Mouse (Mus musculus): Measurements from ENCODE around the gene Hpf1. TPM values are rescaled to one million over a fixed set of nuclear protein-coding genes. Genes with fewer than 3 reads are reported as not detected.

Hpf1 gene
- polyA plus RNA-seq, 1 experiment: 29.0 TPM

- Histone ChIP-seq H3K4me3 (ENCODE audit: insufficient read depth, low read depth, low read length) (no peak overlapping the region), H3K27ac (replicated peaks; ENCODE audit: low read depth, low read length) (no peak overlapping the region), H3K4me1 (ENCODE audit: control insufficient read depth, insufficient read depth, insufficient read length, low read length) (no peaks in the 10 kb centered on the region)
Observed at GRCm38 (mm10) chr8:60878617-60879016, 11.6 kb upstream of the Hpf1 start.

DNA sequence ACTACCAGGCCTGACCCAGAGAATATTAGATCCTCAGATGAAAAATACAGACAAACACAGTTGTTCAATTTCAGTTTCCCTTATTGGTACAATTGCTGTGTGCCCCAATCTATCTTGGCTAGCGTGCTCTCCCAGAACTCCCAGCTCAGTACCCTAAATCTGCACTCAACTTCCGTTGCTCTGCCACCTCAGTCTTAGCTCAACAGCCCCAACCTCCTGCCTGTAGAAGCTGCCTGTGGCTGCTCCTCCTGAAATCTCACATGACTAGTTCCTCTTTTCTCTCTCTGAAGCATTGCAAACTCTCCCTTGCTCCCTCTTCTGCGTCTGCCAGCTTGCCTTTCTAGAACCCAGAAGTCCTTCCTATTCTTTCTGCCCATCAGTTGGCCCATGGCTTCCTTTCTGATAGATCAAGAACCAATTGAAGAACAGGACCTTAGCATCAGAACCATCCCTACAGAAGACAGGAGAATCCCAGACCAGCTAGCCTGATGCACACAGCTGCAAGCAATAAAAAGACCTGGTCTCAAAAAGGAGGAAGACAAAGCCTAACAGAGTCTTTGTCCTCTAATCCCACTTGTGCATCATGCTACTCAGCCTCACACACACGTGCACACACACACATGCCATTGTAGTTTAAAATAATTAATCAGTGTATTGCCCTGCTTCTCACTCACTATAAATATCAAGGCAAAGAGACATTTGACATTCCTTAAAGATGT lies 6.6 kb upstream of the Hpf1 start:
- Histone ChIP-seq H3K27ac (replicated peaks; ENCODE audit: low read depth, low read length) (no peak overlapping the region), H3K4me1 (ENCODE audit: control insufficient read depth, insufficient read depth, insufficient read length, low read length) (no peaks in the 10 kb centered on the region), H3K4me3 (ENCODE audit: insufficient read depth, low read depth, low read length) (no peak overlapping the region)

DNA sequence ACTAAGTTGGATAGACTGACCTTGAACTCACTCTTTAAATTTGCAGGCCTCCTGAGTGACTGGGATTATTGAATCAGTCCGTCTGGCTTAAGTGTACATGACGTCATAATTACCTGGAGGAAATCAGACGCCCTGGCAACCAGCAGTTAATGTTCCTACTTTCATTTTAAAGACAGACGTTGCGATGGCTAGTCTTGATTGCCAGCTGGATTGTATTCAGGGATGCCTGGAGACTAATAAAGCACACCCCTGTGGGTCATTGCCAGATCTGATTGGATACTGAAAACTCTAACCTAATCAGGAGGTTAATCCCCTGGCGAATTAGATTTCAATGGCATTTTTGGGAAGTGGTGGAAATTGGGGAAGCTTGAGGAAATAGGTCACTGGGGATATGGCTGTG lies 3.5 kb upstream of the Hpf1 start:
- H3K4me1 ChIP-seq (ENCODE audit: control insufficient read depth, insufficient read depth, insufficient read length, low read length): peaks cover 3% of the 10 kb centered on the region; the same call in 1 of the 2 replicates
- H3K4me3 ChIP-seq (ENCODE audit: insufficient read depth, low read depth, low read length): no peak overlapping the region
- H3K27ac ChIP-seq (replicated peaks; ENCODE audit: low read depth, low read length): no peak overlapping the region

DNA sequence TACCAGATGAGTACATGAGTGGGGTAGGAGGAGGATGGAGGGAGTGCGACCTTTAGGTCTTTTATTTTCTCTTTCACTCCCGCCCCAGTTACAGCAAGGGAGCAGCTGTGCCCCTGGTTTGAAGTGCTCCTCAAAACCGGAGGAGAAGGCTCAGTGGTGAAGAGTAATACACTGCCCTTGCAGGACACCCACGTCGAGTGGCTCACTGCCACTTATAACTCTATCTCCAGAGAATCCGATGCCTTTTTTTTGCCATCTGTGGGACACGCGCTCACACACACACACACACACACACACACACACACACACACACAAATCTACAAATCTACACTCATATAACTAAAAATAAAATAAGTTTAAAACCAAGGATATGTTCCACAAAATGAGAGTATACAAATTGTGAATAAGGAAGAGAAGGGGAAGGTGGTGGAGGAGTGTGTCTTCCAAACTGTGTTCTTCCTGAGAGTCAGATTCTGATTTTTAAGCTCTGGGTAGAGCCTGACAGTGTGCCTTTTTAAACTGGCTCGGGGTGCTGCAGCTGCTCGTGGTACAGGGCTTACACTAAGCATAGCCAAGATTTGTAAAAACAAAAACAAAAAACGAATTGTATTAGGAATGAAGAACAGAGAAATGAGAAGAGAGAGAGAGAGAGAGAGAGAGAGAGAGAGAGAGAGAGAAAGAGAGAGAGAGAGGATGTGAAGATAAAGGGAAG lies 931 bp upstream of the Hpf1 start:
- Histone ChIP-seq H3K4me3 (ENCODE audit: insufficient read depth, low read depth, low read length) (no peak overlapping the region), H3K27ac (replicated peaks; ENCODE audit: low read depth, low read length) (no peak overlapping the region), H3K4me1 (ENCODE audit: control insufficient read depth, insufficient read depth, insufficient read length, low read length) (peaks cover 3% of the 10 kb centered on the region; the same call in 1 of the 2 replicates)

- Histone ChIP-seq H3K27ac (replicated peaks; ENCODE audit: low read depth, low read length) (no peak overlapping the region), H3K4me1 (ENCODE audit: control insufficient read depth, insufficient read depth, insufficient read length, low read length) (peaks cover 3% of the 10 kb centered on the region; the same call in 1 of the 2 replicates), H3K4me3 (ENCODE audit: insufficient read depth, low read depth, low read length) (peak overlapping the region; percentile 92)
Observed at GRCm38 (mm10) chr8:60890520-60890874, 279 bp downstream of the Hpf1 start.

DNA sequence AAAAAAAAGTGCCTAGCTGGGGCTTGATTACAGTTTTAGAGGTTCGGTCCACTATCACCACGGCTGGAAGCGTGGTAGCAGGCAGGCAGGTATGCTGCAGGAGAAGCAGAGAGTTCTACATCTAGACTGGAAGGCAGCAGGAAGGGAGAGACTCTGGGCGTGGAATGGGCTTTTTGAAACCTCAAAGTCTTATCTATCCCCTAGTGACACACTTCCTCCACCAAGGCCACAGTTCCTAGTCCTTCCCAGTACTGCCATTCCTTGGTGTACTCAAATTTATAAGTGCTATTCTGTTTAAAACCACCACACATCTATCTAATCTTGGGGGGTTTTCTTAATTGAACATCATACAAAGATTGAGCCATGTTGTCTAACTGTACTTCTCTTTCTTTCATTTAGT lies 1.5 kb downstream of the Hpf1 start:
- no peak overlapping the region for H3K4me3 ChIP-seq (ENCODE audit: insufficient read depth, low read depth, low read length)
- no peak overlapping the region for H3K27ac ChIP-seq (replicated peaks; ENCODE audit: low read depth, low read length)
- peaks cover 3% of the 10 kb centered on the region; the same call in 1 of the 2 replicates for H3K4me1 ChIP-seq (ENCODE audit: control insufficient read depth, insufficient read depth, insufficient read length, low read length)

- Histone ChIP-seq H3K4me1 (ENCODE audit: control insufficient read depth, insufficient read depth, insufficient read length, low read length) (peaks cover 3% of the 10 kb centered on the region; the same call in 1 of the 2 replicates), H3K4me3 (ENCODE audit: insufficient read depth, low read depth, low read length) (no peak overlapping the region), H3K27ac (replicated peaks; ENCODE audit: low read depth, low read length) (no peak overlapping the region)
Observed at GRCm38 (mm10) chr8:60895878-60896277, 5.7 kb downstream of the Hpf1 start.

DNA sequence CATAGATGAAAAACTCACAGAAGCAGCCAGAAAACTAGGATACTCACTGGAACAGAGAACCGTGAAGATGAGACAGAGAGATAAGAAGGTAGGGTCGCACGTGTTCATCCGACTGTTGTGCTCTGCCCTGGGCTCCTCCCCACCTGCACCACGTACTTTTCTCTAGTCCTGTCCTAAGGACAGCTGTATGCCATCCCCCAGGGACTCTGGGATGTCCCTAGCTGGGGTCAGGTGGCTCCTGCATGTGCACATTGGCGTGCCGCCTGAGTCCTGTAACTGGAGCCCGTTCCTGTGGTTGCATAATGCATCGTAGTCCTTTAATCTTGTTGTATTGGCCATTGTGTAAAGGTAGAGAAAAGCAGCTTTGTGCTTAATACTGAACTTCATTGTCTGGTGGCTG lies 9.9 kb downstream of the Hpf1 start:
- H3K4me3 ChIP-seq (ENCODE audit: insufficient read depth, low read depth, low read length): no peak overlapping the region
- H3K27ac ChIP-seq (replicated peaks; ENCODE audit: low read depth, low read length): no peak overlapping the region
- H3K4me1 ChIP-seq (ENCODE audit: control insufficient read depth, insufficient read depth, insufficient read length, low read length): no peaks in the 10 kb centered on the region

DNA sequence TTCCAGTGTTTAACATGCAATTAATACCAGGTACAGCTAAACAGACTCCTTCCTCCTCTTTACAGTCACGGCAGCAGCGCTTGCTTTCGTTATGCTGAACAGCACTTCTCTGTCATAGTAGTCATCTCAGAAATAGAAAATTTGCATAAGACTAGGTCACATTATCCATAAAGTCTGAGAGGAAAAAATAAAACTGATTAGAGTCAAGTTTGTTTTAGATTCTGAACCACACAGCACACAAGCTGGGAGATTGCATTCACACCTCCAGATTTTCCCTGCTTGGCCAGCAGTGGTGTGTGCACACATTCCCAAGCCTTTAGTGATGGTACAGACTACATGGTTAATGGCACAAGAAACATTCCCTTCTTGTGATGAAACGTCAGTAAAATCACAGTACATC lies 21.9 kb downstream of the Hpf1 start:
- no peak overlapping the region for H3K4me3 ChIP-seq (ENCODE audit: insufficient read depth, low read depth, low read length)

GRCm38 (mm10) chr8:60912554-60912953 lies 22.3 kb downstream of the Hpf1 start:
- Histone ChIP-seq H3K27ac (replicated peaks; ENCODE audit: low read depth, low read length) (no peak overlapping the region), H3K4me1 (ENCODE audit: control insufficient read depth, insufficient read depth, insufficient read length, low read length) (no peaks in the 10 kb centered on the region), H3K4me3 (ENCODE audit: insufficient read depth, low read depth, low read length) (no peak overlapping the region)

More for the DNA sequence above, 21.9 kb downstream of the Hpf1 start:
- Histone ChIP-seq H3K27ac (replicated peaks; ENCODE audit: low read depth, low read length) (no peak overlapping the region), H3K4me1 (ENCODE audit: control insufficient read depth, insufficient read depth, insufficient read length, low read length) (no peaks in the 10 kb centered on the region)

- Histone ChIP-seq H3K4me3 (ENCODE audit: insufficient read depth, low read depth, low read length) (no peak overlapping the region), H3K4me1 (ENCODE audit: control insufficient read depth, insufficient read depth, insufficient read length, low read length) (no peaks in the 10 kb centered on the region), H3K27ac (replicated peaks; ENCODE audit: low read depth, low read length) (no peak overlapping the region)
Observed at GRCm38 (mm10) chr8:60919069-60919468, 28.9 kb downstream of the Hpf1 start.

DNA sequence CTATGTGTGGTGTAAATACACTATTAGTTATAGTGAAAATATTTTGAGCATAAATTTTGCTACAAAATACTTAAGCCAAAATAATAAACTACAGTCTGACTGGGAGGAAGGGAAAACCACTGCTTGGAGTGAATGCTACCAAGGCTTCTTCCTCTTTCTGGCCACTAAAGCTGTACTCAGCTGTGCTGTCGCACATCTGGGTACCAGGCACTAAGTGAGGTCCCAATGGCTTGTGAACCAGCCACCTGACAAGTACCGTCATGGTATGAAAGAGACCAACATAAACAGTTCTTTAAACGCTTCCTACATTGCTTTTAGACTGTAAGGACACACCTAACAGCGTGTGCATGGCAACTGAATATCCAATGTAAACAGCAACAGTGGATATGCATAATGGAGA lies 30.0 kb downstream of the Hpf1 start:
- no peak overlapping the region for H3K27ac ChIP-seq (replicated peaks; ENCODE audit: low read depth, low read length)
- H3K4me3 ChIP-seq (ENCODE audit: insufficient read depth, low read depth, low read length): no peak overlapping the region
- no peaks in the 10 kb centered on the region for H3K4me1 ChIP-seq (ENCODE audit: control insufficient read depth, insufficient read depth, insufficient read length, low read length)

DNA sequence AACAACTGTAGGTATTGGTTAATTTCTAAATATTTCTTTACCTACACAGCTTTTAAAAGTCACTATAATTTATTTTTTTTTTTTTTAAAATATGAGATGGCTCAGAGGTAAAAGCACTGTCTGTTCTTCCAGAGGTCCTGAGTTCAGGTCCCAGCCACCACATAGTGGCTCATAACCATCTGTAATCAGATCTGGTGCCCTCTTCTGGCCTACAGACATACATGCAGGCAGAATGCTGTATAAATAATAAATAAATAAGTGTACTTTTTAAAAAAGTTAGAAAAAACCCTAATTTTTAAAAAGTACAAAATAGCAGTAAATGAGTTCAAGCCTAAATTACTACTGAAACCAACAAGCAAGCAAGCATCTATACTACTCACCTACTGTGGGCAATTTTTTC lies 43.4 kb downstream of the Hpf1 start:
- H3K4me1 ChIP-seq (ENCODE audit: control insufficient read depth, insufficient read depth, insufficient read length, low read length): no peaks in the 10 kb centered on the region
- H3K4me3 ChIP-seq (ENCODE audit: insufficient read depth, low read depth, low read length): no peak overlapping the region
- no peak overlapping the region for H3K27ac ChIP-seq (replicated peaks; ENCODE audit: low read depth, low read length)

- Histone ChIP-seq H3K4me1 (ENCODE audit: control insufficient read depth, insufficient read depth, insufficient read length, low read length) (no peaks in the 10 kb centered on the region), H3K4me3 (ENCODE audit: insufficient read depth, low read depth, low read length) (no peak overlapping the region), H3K27ac (replicated peaks; ENCODE audit: low read depth, low read length) (no peak overlapping the region)
Observed at GRCm38 (mm10) chr8:60938717-60939424, 48.7 kb downstream of the Hpf1 start.

- Histone ChIP-seq H3K27ac (replicated peaks; ENCODE audit: low read depth, low read length) (no peak overlapping the region), H3K4me3 (ENCODE audit: insufficient read depth, low read depth, low read length) (no peak overlapping the region), H3K4me1 (ENCODE audit: control insufficient read depth, insufficient read depth, insufficient read length, low read length) (no peaks in the 10 kb centered on the region)
Observed at GRCm38 (mm10) chr8:60942867-60943266, 52.6 kb downstream of the Hpf1 start.
